Mouse (Mus musculus) small intestine, adult 2 months (tissue): ENCODE measurements around the gene Mios.

ENCODE experiments used
- CTCF ChIP-seq: fragments of 200-500 bp; IDR thresholded peaks from 2 replicates; pipeline ENCODE4 v1.5.1; 2012; ENCODE audit warnings: low read depth, mild to moderate bottlenecking, control low read depth, inconsistent platforms, low read length, moderate library complexity, mixed read lengths; ENCODE audit not compliant: insufficient replicate concordance, insufficient read length; ENCODE audit errors: extremely low read depth
- POLR2A ChIP-seq: fragments of 200-500 bp; IDR thresholded peaks from 2 replicates; pipeline ENCODE4 v1.6.1; 2012; ENCODE audit warnings: low read depth, mild to moderate bottlenecking, control low read depth, inconsistent platforms, low read length, moderate library complexity

- TF ChIP-seq CTCF (peak; percentile 31; the same call in 1 of the 2 replicates), POLR2A (peak; percentile 18; the same call in 1 of the 2 replicates)
Observed at GRCm38 (mm10) chr6:8209047-8209865, at the start of gene Mios.
